Mouse (Mus musculus): ENCODE measurements around the gene Tor3a.

Tor3a gene

DNA sequence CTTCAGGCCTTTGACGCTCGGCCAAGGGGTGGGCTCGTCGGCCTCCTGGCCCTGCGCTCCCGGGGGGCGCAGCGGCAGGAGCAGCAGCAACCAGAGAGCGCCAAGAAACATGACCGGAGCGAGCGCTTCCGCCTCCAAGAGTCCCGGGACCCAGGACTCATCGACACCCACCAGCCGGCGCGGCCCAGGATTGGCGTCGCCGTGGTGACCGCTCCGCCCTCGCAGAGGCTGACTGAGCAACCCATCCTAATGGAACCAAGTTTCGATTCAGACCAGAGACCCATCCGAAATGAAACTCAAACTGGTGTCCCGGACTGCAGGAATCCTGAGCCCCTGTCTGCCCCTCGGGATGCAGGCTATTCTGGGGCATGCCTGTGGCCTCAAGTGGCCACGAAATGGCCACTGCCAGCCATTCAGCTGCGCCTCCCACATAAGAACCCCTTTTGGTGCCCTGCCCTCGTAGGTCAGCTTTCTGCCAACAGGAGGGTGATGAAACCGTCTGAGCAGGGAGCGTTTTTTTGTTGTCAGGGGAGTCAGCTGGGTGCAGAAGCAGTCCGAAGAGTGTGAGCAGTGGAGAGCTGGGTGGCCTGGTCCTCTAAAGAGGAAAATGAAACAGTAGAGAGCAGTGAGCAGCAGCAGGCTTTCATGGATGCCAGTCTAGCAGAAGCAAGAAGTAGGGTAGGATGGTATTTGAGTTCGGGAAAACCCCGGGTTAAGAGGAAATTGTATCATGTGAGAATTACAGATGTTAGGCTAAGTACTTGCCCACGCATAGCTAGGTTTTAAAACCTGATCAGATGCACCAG lies at the start of gene Tor3a:
Gene Tor3a (minus strand): TSS at position 162 of the 806 bp plus-strand sequence.
- peak; percentile 92 for DNase-seq

DNA sequence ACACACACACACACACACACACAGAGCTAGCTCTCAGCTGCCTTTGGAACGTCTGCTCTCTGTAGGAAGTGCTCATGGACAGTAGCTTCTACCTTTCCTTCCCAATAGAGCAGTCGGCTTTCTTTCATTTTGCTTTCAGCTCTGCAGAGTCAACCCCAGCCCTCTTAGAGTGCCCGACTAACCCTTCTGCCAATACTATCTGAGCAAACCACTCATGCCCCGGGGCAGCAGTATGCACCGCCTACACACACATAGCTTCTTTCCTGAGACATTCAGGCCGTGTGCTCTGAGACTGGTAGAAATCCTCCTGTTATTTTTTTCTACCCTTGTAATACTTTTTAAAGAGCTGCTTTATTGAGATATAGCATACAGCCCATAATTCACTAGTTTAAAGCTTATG lies 47.9 kb upstream of the Tor3a start:
- no peak for DNase-seq

DNA sequence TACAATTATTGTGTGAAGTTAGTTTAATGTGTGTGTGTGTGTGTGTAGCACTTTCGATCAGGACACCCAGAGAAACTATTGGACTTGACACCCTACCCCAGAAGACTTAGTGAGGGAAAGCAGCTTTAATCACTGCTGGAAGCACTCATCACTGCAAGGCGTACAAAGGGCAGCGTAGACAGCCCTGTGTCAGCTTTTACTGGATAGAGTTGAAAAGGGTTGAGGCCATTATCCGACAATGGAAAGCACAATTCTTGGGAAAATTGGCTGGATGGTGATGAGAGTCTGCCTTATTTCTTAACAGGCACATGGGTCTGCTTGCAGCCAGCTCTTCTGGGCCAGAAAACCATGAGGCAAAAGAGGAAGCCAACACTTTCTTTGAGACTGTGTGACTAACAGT lies 45.9 kb upstream of the Tor3a start:
- DNase-seq: peak; percentile 2

DNA sequence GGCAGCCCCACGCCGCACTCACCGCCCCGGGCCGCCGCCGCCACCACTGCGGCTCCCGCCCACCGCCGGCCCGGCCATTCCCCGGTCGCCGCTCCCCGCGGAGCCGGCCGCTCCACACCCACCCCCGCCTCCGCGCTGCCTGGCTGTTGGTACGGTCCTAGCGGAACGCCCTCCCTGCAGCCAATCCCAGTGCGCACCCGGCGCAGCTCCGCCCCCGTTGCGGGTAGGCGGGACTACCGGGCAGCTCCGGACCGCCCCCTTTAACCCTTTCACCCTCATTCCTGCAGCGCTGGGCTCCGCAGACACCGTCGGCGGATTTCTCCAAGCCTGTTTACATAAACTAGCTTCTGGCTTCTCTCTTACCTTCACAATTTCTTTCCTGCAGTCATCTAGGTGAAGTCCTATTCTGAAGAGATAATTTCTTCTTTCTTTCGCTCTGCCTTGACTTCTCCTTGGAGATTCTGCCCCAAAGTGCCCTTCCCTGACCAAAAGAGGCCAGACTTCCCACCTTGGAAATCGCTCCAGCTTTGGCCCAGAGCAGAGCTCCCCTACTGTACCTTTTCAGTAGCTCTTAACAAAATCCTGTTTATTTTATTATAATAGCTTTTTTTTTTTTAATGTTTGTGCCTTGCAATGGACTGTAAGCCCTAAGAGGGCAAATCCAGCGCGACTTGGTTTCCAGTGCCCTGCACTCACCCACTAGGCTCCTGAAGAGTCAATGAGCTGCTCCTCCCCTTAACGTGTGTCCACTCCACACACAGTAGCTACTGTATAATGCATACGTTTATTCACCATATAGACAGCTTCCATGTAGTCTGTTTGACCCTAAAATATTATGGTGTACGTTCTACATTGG lies 45.0 kb upstream of the Tor3a start, which contains the start of gene Fam20b:
Gene Fam20b (minus strand): TSS at position 137 of the 856 bp plus-strand sequence.
- DNase-seq: peak; percentile 97

DNA sequence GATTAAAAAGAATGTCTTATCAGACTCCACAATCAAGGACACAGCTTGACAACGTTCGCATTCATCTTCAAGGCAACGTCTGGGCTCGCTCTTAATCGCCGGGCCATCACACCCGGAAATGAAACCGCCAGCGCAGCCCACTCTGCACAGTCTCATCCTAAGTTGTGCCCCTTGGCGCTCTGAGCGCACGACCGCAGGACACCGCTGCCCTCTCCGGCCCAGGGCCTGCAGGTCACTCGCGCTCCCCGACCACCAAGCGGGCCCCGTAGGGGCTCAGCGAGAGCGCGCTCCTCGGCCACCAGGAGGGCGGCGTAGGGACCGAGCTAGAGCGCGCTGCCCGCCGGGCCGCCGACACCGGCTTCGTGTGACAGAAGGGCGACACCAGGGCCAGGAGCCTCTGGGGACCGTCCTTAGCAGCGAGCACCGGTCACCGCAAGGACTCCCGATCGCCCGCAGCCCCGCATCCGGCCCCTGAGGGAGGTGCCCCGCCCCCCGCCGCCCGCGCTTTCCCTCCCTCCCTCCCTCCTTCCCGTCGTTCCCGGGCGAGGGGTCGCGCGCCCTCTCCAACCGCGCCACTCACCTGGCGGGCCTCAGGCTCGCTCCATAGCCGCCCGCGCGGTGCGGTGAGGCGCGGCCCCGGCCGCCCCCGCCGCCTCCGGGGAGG lies 44.3 kb upstream of the Tor3a start:
- peak; percentile 58 for DNase-seq

DNA sequence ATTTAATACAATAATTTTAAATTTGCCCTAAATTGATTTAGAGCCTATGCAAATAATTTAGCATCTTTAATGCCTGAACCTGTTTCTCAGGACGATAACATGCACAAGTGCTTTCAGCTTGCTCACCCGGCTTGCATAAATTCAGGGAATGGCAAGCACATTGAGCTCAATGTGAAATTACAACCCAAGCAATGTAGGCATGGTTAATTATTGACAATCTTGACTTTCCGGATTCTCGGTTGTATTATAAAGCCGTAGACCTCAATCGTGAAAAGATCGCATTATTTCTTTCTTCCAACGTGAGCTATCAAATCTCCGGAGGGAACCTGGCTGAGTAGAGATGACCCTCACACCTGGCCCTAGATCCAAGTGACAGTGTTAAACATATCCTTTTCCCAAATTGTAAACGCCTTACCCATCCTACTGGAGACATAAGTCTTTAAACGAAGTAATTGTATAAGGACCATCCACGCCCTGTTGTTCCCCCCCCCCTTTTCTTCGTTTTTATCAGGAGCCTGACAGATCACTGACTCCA lies 43.7 kb upstream of the Tor3a start:
- peak; percentile 43 for DNase-seq

DNA sequence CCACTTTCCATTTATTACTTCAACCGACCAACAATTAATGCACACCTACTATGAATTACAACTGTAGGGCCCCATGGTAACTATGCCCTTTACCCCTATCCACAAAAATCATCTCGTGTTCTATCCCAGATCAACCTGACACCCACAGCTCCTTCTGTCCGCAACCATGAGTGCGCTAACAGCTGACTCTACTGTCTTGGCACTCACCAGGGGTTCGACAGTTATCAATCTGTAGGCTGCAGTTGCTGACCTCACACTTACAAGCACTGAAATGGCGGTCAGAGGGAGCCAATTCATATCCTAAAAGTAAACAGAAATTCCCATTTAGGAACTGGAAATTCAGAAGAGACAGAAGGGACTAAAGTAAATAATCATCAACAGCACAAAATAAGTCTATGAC lies 42.5 kb upstream of the Tor3a start:
- DNase-seq: no peak

DNA sequence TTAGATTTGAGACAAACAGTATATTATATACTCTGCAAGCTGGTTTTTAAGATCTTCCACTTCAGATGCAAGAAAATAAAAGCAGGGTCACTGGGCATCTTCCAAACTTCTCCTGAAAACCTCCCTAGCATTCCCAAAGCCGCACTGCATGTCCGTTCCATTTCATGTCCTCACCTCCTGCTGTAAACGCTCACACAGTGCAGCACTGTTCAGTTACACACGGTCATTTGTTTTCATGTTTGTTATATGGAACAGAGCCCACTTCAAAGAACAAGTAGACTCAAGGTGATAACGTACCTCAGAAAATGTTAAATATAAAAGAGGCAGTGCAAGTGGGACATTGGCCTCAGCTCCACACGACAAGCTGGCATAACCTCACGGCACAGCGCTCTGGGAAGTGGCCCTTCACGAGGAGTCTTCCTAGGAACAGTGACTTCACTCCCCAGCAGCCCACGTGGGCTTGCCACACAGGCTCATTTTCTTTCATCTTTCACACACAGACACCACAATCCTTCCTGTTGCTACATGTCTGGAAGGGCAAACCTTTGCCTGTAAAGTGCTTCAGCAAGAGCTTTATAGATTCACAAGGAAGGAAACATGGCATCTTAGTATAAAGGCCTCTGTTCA lies 36.4 kb upstream of the Tor3a start:
- peak; percentile 26 for DNase-seq

DNA sequence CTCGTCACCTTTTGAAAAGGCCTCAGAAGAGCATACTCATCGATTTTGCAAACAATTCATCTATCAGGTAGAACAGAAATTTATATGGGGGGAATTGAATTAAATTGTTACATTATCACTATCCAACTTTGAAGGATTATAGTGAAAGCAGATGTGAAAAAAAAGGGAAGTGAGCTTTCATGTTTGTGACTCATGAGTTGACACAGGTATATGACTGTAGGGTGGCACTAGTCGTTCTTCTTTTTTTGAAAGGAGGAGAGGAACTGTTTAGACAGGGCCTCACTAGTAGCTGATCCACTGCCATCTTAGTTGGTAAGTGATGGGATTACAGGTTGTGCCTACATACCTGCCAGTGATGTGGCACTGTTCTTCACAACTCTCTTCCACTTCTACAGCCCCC lies 34.5 kb upstream of the Tor3a start:
- DNase-seq: no peak

DNA sequence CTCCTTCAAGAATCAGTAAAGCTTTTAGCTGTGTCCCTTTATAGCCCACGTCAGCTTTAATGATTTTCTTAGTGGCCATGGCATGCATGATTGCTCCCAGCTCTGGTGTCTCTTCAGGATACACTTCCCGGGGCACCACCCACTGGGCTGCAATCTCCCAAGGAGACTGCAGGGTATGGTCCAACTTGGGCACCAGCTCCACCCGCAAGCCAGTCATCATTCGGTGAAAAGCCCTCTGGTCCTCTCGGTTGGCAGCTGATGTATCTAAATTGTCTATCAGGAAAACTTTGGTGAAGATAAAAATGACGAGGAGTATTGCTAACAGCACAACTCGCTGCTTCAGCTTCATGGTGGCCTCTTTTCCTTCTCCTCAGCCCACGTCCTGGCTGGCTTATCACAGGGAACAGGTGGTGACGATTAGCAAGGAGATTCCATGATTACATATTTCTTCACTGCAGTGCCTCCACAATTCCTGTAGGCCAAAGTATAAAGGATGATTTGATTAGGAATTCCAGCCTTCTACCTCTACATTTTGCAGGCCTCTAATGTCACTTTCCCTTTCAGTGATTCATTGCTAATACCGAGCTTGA lies 31.6 kb upstream of the Tor3a start:
- DNase-seq: no peak

DNA sequence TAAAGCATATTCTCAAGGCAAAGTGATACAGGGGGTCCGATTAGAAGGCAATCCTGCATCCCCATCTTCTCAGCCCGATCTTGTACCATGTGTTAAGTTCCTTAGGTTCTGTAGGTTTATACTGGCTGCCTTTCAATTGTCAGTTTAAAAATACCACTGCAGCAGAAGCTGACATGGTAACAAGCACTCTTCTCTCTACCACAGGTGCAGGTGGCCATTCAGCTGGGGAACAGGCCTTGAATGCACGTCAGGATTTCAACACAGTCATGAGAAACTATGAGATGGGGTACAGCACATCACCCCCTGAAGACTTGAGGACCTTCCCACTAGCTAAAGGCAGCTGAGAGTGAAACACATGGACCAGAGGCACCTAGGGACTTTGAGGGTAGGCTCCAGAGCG lies 29.3 kb upstream of the Tor3a start:
- DNase-seq: no peak

DNA sequence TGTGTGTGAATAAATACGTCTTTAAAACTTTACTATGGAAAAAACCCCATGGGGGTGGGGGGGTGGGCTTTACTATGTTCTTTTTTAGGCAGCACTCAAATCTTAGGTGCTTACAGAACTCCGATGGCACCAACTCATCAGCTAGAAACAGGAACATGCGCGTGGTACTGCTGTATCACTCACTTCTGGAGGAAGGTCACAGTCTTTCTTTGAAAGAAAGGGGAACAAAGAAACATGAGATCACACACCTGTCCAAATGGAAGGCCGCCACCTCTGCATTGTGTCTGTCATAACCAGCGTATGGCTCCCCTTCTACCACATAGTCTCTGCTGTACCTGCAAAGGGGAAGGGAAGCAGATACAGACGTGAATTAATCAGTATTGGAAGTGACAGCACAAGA lies 28.0 kb upstream of the Tor3a start:
- DNase-seq: no peak

DNA sequence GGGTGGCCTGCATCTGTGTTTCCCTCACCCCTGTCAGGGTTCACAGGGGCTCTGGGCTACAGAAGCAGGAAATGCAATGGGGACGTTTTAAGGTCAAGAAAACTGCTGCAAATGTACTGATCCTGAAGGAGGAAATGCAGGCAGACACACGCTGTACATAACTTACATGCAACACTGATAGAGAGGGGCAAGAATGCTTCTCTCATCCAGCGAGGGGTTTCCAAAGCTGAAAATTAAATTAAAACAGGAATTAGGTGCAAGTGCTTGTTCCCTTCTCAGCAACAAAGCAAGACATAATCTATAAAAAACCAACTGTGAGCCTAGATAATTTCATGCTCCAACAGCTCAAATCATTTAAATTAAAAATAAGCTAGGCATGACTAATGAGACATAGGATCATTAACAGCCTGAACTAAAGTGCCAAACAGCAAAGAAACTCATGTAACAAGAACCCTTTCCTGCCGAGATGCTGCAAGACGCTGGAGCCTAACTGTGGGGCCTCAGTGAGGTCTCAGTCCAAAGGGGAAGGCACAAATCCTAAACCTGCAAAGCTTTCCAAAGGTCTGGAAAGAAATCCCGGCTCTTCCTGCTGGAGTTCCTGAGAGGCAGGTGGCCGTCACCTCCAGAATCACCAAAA lies 12.0 kb upstream of the Tor3a start:
- no peak for DNase-seq

DNA sequence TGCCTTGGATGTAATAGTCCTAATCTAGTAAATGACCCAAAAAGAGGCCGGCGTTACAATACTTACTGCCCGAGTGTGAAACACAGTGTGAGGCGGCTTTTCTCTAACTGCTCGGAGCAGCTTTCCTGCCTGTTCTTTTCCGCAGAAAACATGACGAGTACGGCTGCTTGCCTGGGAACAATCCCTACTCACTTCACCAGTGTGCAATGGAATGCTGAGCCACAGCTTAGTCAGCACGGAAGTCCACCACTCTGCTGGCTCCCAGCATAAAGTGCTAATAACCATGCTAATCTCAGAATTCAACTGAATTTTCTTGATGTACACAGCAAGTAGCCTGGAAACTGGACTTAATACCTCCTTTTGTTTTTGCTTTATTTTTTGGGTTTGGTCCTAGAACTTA lies 5.4 kb upstream of the Tor3a start:
- DNase-seq: no peak

DNA sequence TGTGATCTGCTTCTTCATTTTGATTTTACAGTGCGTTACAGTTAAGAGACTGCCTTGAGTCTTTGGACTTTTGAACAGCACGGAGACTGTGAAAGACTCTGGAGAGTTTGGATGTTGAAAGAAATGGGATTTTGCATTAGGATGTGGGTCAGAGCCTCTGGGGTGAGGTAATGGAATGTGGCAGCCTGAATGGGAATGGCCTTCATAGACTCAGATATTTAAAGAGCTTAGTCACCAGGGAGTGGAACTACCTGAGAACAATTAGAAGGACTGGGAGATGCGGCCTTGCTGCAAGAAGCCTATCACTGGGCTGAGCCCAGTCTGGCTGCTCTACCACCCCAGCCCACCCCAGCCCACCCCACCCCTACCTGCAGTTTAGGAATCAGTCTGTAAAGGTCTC lies 3.1 kb upstream of the Tor3a start:
- no peak for DNase-seq

DNA sequence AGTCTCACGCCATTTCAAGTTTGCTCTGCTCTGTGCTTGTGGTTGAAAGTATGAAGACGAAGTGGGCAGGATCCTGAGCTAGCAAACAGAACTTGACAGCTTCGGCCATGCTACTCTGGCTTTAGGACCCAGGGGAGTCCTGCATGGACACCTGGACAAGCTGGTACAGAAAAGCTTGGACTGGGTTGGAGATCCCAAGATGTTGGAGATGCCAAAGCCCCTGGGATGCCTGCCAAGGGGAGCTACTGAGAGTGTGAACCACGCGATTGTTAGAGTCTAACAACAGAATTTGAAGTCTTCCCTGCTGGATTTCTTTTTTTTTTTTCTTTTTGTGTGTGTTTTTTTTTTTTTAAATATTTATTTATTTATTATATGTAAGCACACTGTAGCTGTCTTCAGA lies 2.4 kb upstream of the Tor3a start:
- no peak for DNase-seq

DNA sequence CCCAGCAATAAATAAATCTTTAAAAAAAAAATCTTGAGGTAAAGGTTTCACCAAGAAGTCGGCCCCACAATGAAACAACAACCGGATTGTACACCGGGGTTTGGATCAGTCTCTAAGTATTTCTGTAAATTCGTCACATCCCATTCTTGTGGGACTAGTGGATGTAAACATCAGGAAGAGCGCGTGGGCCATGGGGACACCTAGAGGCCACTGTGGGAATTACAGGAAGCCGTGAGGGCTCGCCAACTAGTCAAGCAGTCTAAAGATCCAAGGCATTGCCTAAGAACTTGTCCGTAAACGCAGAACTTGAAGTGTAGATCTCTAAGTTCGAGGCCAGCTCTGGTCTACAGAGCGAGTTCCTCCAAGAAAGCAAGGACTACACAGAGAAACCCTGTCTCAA lies 2.0 kb upstream of the Tor3a start:
- DNase-seq: peak; percentile 85

DNA sequence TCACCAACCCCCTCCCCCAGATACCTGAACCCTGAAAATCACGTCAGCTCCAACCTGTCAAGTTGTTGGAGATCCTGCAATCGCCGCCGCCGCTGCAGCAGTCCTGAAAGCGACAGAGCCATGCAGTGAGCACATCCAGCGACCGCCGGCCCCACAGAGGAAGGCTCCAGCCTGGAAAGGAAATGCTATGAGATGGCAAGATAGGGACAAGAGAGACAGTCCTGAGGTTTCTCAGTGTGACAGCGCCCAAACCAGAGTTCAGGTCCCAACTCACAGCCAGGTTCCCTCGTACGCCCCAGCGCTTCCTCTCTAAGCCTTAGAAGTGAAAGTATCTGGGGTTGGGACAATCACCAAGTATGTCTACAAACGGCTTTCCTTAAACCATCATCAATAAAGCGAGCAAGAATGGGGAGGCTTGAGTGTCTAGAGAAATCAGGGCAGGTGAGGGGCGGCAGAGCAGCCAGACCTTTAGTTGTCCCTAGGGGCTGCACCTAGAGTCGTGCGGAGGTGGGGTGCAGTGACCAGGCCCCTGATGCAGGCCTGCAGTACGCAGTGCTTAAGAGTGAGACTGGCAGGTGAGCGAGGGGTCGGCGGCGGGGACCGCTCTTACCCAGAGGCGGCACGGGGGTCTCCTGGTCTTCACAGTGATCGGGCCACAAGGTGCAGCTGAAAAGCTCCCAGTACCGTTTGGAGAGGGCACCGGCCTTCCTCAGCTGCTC lies 521 bp downstream of the Tor3a start:
- DNase-seq: peak; percentile 60

DNA sequence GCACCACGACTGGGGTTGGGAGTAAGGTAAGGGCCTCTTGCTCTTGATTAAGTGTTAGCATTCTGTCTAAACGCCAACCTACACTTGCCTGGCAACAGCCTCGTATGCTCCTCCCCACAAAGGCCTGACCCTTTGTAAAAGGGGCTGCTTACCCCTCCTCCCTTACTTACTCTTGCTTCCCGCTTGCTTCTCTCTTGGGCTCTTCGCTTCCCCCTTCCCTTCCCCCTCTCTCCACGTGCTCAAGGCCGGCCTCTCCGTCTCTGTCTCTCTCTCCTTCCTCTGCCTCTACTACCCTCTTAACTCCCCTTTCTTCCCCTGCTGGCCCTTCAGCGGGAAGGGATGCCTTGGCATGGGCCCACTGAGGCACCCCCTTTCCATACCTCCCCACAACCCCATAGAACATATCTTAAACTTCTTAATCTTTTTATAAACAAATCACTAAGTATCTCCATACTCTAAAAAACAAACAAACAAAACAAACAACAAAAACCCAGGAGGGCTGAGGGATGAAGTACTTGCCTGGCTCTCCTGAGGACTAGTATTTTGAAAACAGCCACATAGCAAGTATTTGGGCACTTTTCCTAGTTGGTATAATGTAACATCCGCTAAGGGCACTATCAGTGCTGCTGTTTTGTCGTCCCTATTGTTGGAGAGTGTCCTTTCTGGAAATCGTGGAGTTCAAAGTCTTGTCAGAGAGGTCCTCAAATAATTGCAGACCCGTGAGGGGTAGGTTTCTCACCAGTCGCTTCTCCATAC lies 1.3 kb downstream of the Tor3a start:
- DNase-seq: peak; percentile 68

DNA sequence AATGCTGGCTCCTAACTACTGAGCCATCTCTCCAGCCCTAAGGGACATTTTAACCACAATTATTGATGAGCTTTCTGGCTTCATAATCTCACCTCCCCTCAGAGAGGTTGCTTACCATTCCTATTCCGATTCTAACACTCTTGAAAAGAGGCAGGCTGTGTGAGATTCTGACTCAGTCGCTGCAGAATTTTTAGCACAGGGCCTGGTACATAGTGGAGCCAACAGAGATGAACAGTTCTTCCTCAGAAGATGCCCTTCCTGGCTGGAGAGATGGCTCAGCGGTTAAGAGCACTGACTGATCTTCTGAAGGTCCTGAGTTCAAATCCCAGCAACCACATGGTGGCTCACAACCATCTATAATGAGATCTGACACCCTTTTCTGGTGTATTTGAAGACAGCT lies 2.2 kb downstream of the Tor3a start:
- DNase-seq: no peak

All from lung, postnatal 36 days (tissue).